ENCODE assay signal across 8 mouse cellular contexts in the genomic region with DNA sequence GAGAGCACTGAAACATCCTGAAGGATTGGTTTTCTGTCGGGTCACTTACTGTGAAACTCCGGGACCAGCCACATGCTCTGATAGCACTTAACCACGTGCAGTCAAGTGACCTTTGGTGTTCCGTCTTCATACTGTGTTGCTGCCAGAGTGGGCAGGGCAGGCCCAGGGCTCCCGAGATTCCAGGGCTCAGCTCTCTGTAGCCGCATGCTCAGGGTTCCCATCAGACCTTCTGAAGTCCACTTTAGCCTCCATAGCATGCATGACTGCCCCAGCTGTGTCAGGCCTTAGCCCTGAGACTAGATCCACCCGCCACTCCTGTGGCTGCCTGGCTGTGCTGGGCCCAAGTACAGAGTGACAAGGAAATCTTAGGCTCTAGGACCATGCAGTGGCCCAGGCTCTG. TPM values are rescaled to one million over a fixed set of nuclear protein-coding genes. Genes with fewer than 3 reads are reported as not detected.
DNase-seq lines count a peak whose midpoint lies in the region; ATAC-seq and TF ChIP-seq lines count a peak whose summit lies in the region.

No protein-coding gene starts in this region.

- no peaks in the 10 kb centered on the region for H3K9me3 ChIP-seq in embryonic facial prominence, embryonic 13.5 days
- no peaks in the 10 kb centered on the region for H3K9me3 ChIP-seq in intestine, postnatal 0 days (ENCODE audit: control insufficient read depth)

- peak in 1 of 2 experiments; percentile 69 for DNase-seq in heart, adult 2 months
- DNase-seq in heart, postnatal 36 days: no peak
- DNase-seq in lung, postnatal 25 days (ENCODE audit: low spot score): peak; percentile 63
- DNase-seq in thymus, postnatal 4 days: no peak
- no peak for DNase-seq in left cerebral cortex, adult 8-10 months (ENCODE audit: low spot score in 2 of 2)

- peaks cover 4% of the 10 kb centered on the region; the same call in 1 of the 2 replicates for H3K4me1 ChIP-seq in heart, adult 2 months (ENCODE audit: control insufficient read depth, insufficient read depth, low read length)
- peaks cover 5% of the 10 kb centered on the region; the same call in 1 of the 2 replicates for H3K4me1 ChIP-seq in embryonic facial prominence, embryonic 13.5 days
- H3K4me1 ChIP-seq in intestine, postnatal 0 days (replicated peaks; ENCODE audit: control insufficient read depth, insufficient read depth, low read length): 0 out of 2 replicates have a peak, but pooled peaks cover 5% of the 10 kb centered on the region

- H3K27ac ChIP-seq in heart, adult 2 months: peak overlapping the region; percentile 78
- H3K27ac ChIP-seq in embryonic facial prominence, embryonic 13.5 days: no peak overlapping the region
- H3K27ac ChIP-seq in intestine, postnatal 0 days (ENCODE audit: low read depth, low read length): peak overlapping the region; percentile 79

- H3K27me3 ChIP-seq in heart, adult 2 months (ENCODE audit: control insufficient read depth, insufficient read depth, low read length): no peaks in the 10 kb centered on the region
- no peaks in the 10 kb centered on the region for H3K27me3 ChIP-seq in embryonic facial prominence, embryonic 13.5 days
- H3K27me3 ChIP-seq in intestine, postnatal 0 days (replicated peaks; ENCODE audit: control insufficient read depth, insufficient read depth, low read length): no peaks in the 10 kb centered on the region

- WGBS in heart, adult 2 months: 55% methylated on average over 7 of the region's 7 CpGs
- 85% methylated on average over 7 of the region's 7 CpGs for whole genome bisulfite sequencing in embryonic facial prominence, embryonic 13.5 days
- WGBS in intestine, postnatal 0 days: 45% methylated on average over 7 of the region's 7 CpGs

- no peak overlapping the region for H3K4me2 ChIP-seq in embryonic facial prominence, embryonic 13.5 days
- H3K4me2 ChIP-seq in intestine, postnatal 0 days (replicated peaks; ENCODE audit: low read depth): peak overlapping the region; percentile 9; the same call in 1 of the 2 replicates

- intact Hi-C loops in heart, adult 2 months (cut with DNase I): loop anchor here (1.0 kb wide), 1 partner anchor 29 kb away; no protein-coding TSS in a partner anchor
- intact Hi-C loops in heart, postnatal 36 days (cut with DNase I): no loop called here

- 0 out of 2 replicates have a peak, but pooled peaks have one; percentile 19 for TF ChIP-seq POLR2A in heart, adult 2 months (IDR thresholded peaks at IDR 0.05; ENCODE audit: insufficient read depth, low read depth, low read length)

- no peak overlapping the region for H3K4me3 ChIP-seq in heart, adult 2 months
- H3K4me3 ChIP-seq in embryonic facial prominence, embryonic 13.5 days: no peak overlapping the region
- no peak overlapping the region for H3K4me3 ChIP-seq in intestine, postnatal 0 days (ENCODE audit: low read depth, low read length)

- TF ChIP-seq EP300 in heart, adult 2 months (IDR thresholded peaks at IDR 0.05; ENCODE audit: insufficient read depth, low read depth, low read length): peak; percentile 87

- H3K79me2 ChIP-seq in heart, adult 2 months (replicated peaks; ENCODE audit: control insufficient read depth, insufficient read depth, low read length): no peaks in the 10 kb centered on the region

- ATAC-seq in embryonic facial prominence, embryonic 13.5 days (ENCODE audit: insufficient number of reproducible peaks, insufficient read depth, low FRiP score, low TSS enrichment, low read depth): no peak
- ATAC-seq in intestine, postnatal 0 days: peak; percentile 54
- ATAC-seq in cerebellum, adult (ENCODE audit: insufficient number of reproducible peaks, low FRiP score, low TSS enrichment): no peak

- no peaks in the 10 kb centered on the region for H3K36me3 ChIP-seq in heart, adult 2 months (ENCODE audit: control insufficient read depth, insufficient read depth, low read length)
- H3K36me3 ChIP-seq in embryonic facial prominence, embryonic 13.5 days: peaks cover 96% of the 10 kb centered on the region
- H3K36me3 ChIP-seq in intestine, postnatal 0 days (ENCODE audit: control insufficient read depth, insufficient read depth): peaks cover 90% of the 10 kb centered on the region

- TF ChIP-seq CTCF in heart, adult 2 months (IDR thresholded peaks at IDR 0.05): no peak
- TF ChIP-seq CTCF in intestine, postnatal 0 days (IDR thresholded peaks at IDR 0.05; ENCODE audit: low read depth): no peak

- H3K9ac ChIP-seq in heart, adult 2 months (ENCODE audit: low read depth, low read length): no peak overlapping the region
- H3K9ac ChIP-seq in embryonic facial prominence, embryonic 13.5 days: 0 out of 2 replicates have a peak overlapping the region, but pooled peaks have one; percentile 33
- 0 out of 2 replicates have a peak overlapping the region, but pooled peaks have one; percentile 22 for H3K9ac ChIP-seq in intestine, postnatal 0 days (ENCODE audit: low read depth, low read length)

RNA-seq across cellular contexts. Expression of a gene that starts 10.9 kb away (rescaled TPM):
- 100 to 1,000 TPM; 748 to 861 TPM for total RNA-seq in heart, adult 2 months (2021)
- polyA plus RNA-seq in heart, adult 2 months (2012; rRNA removed): 880 and 1,041 TPM in 2 replicates
- 100 to 1,000 TPM; 748 to 777 TPM for total RNA-seq in heart, postnatal 36 days (2021)
- polyA plus RNA-seq in embryonic facial prominence, embryonic 13.5 days (2015; fragmentation: Nextera tagmentation; extraction: Ambion mirVana): 1,000 and 1,047 TPM in 2 replicates
- polyA plus RNA-seq in intestine, postnatal 0 days (2015; fragmentation: Nextera tagmentation; extraction: Ambion mirVana): 708 and 727 TPM in 2 replicates
- 1,000 to 10,000 TPM in 1 of 4 experiments, 100 to 1,000 TPM in 3; 922 to 1,007 (median 961) TPM for total RNA-seq in left cerebral cortex, adult 8-10 months (2022)

RNA-seq across cellular contexts. Expression of a gene that starts 14.5 kb away (rescaled TPM):
- total RNA-seq in heart, adult 2 months (2021): 1 to 10 TPM; 2.3 to 2.6 TPM
- polyA plus RNA-seq in heart, adult 2 months (2012; rRNA removed): 2.4 and 2.7 TPM in 2 replicates
- 1 to 10 TPM; 2.1 to 3.7 TPM for total RNA-seq in heart, postnatal 36 days (2021)
- polyA plus RNA-seq in embryonic facial prominence, embryonic 13.5 days (2015; fragmentation: Nextera tagmentation; extraction: Ambion mirVana): 9.3 and 9.4 TPM in 2 replicates
- polyA plus RNA-seq in intestine, postnatal 0 days (2015; fragmentation: Nextera tagmentation; extraction: Ambion mirVana): 1.1 and 1.6 TPM in 2 replicates
- total RNA-seq in left cerebral cortex, adult 8-10 months (2022): 100 to 1,000 TPM; 107 to 125 (median 116) TPM

RNA-seq across cellular contexts. Expression of a gene that starts 20.0 kb away (rescaled TPM):
- 10 to 100 TPM; 56.4 to 57.9 TPM for total RNA-seq in heart, adult 2 months (2021)
- 37.6 and 41.0 TPM in 2 replicates for polyA plus RNA-seq in heart, adult 2 months (2012; rRNA removed)
- total RNA-seq in heart, postnatal 36 days (2021): 10 to 100 TPM; 57.7 to 58.5 TPM
- polyA plus RNA-seq in embryonic facial prominence, embryonic 13.5 days (2015; fragmentation: Nextera tagmentation; extraction: Ambion mirVana): 66.0 and 70.6 TPM in 2 replicates
- polyA plus RNA-seq in intestine, postnatal 0 days (2015; fragmentation: Nextera tagmentation; extraction: Ambion mirVana): 26.6 and 29.0 TPM in 2 replicates
- 10 to 100 TPM; 76.4 to 90.1 (median 83.5) TPM for total RNA-seq in left cerebral cortex, adult 8-10 months (2022)

RNA-seq across cellular contexts. Expression of a gene that starts 20.5 kb away (rescaled TPM):
- 1 to 10 TPM; 8.3 to 8.4 TPM for total RNA-seq in heart, adult 2 months (2021)
- polyA plus RNA-seq in heart, adult 2 months (2012; rRNA removed): 8.0 and 11.0 TPM in 2 replicates
- 10 to 100 TPM in 1 of 2 experiments, 1 to 10 TPM in 1; 8.9 to 12.0 TPM for total RNA-seq in heart, postnatal 36 days (2021)
- polyA plus RNA-seq in embryonic facial prominence, embryonic 13.5 days (2015; fragmentation: Nextera tagmentation; extraction: Ambion mirVana): 27.2 and 33.6 TPM in 2 replicates
- polyA plus RNA-seq in intestine, postnatal 0 days (2015; fragmentation: Nextera tagmentation; extraction: Ambion mirVana): 30.1 and 37.2 TPM in 2 replicates
- 10 to 100 TPM; 28.8 to 33.6 (median 31.1) TPM for total RNA-seq in left cerebral cortex, adult 8-10 months (2022)

RNA-seq across cellular contexts. Expression of a gene that starts 32.4 kb away (rescaled TPM):
- total RNA-seq in heart, adult 2 months (2021): 1,000 to 10,000 TPM in 1 of 2 experiments, 100 to 1,000 TPM in 1; 943 to 1,108 TPM
- 1,263 and 1,990 TPM in 2 replicates for polyA plus RNA-seq in heart, adult 2 months (2012; rRNA removed)
- total RNA-seq in heart, postnatal 36 days (2021): 100 to 1,000 TPM; 962 to 997 TPM
- 266 and 299 TPM in 2 replicates for polyA plus RNA-seq in embryonic facial prominence, embryonic 13.5 days (2015; fragmentation: Nextera tagmentation; extraction: Ambion mirVana)
- 584 and 605 TPM in 2 replicates for polyA plus RNA-seq in intestine, postnatal 0 days (2015; fragmentation: Nextera tagmentation; extraction: Ambion mirVana)
- total RNA-seq in left cerebral cortex, adult 8-10 months (2022): 100 to 1,000 TPM; 214 to 225 (median 218) TPM

Comparison
In these comparisons a context has a peak if more than half of its experiments do, and no peak if none do; other contexts are left out.
1. RNA of a gene that starts 14.5 kb away (total RNA-seq): 107 to 125 TPM in left cerebral cortex, adult 8-10 months; 2.1 to 3.7 TPM in heart, postnatal 36 days and 2.3 to 2.6 TPM in heart, adult 2 months; every median in the first group is over 10 times any median in the second.